Mouse (Mus musculus) liver, embryonic 13.5 days (tissue): ENCODE measurements around the gene Spdye4a. TPM values are rescaled to one million over a fixed set of nuclear protein-coding genes. Genes with fewer than 3 reads are reported as not detected.

ENCODE experiments used
- ATAC-seq: fragments of 200-750 bp; cut with Nextera tagmentation; 2 replicates; pipeline ENCODE4 v1.8.0; 2017; ENCODE audit warnings: low read depth, mild to moderate bottlenecking, moderate number of reproducible peaks, moderate library complexity
- DNase-seq: peaks from one replicate; pipeline ENCODE4 v3.0.0; 2022
- H3K27ac ChIP-seq: fragments of 300-500 bp; sonication (generic); 2 replicates; pipeline ENCODE4 v1.5.1; 2015; ENCODE audit warnings: moderate library complexity, mild to moderate bottlenecking, inconsistent platforms
- H3K27me3 ChIP-seq: fragments of 300-500 bp; sonication (generic); 2 replicates; pipeline ENCODE4 v1.6.1; 2015; ENCODE audit warnings: mild to moderate bottlenecking, inconsistent platforms
- H3K36me3 ChIP-seq: fragments of 300-500 bp; sonication (generic); 2 replicates; pipeline ENCODE4 v1.6.1; 2015; ENCODE audit warnings: mild to moderate bottlenecking, inconsistent platforms
- H3K4me1 ChIP-seq: fragments of 300-500 bp; sonication (generic); replicated peaks from 2 replicates; pipeline ENCODE4 v1.6.1; 2015; ENCODE audit warnings: inconsistent platforms
- H3K4me2 ChIP-seq: fragments of 300-500 bp; sonication (generic); 2 replicates; pipeline ENCODE4 v1.6.1; 2015; ENCODE audit warnings: inconsistent platforms, mild to moderate bottlenecking, moderate library complexity
- H3K4me3 ChIP-seq: fragments of 300-500 bp; sonication (generic); replicated peaks from 2 replicates; pipeline ENCODE4 v1.5.1; 2015; ENCODE audit warnings: mild to moderate bottlenecking, inconsistent platforms
- H3K9ac ChIP-seq: fragments of 300-500 bp; sonication (generic); 2 replicates; pipeline ENCODE4 v1.6.1; 2015; ENCODE audit warnings: mild to moderate bottlenecking, inconsistent platforms
- H3K9me3 ChIP-seq: fragments of 300-500 bp; sonication (generic); replicated peaks from 2 replicates; pipeline ENCODE4 v1.6.1; 2016; ENCODE audit warnings: inconsistent platforms
- WGBS: fragments of 180-500 bp; shearing (Covaris S2); methylation state at CpG from one replicate; pipeline ENCODE4 v1.1.7; 2015; ENCODE audit not compliant: insufficient replicate concordance; 5-methylcytosine and 5-hydroxymethylcytosine counted together
- polyA plus RNA-seq: library from polyadenylated mRNA; unstranded; fragments of >200 nt; fragmentation: Nextera tagmentation; extraction: Ambion mirVana; gene quantifications from 2 replicates; pipeline ENCODE4 v1.2.1, GENCODE M21; 2015

Spdye4a gene
- polyA plus RNA-seq, 1 experiment from 2014 or later: not detected

GRCm38 (mm10) chr5:143261636-143262035, 34.9 kb upstream of the Spdye4a start:
- H3K4me2 ChIP-seq: no peak overlapping the region
- peaks cover 24% of the 10 kb centered on the region for H3K27me3 ChIP-seq
- ATAC-seq (no peak), DNase-seq (no peak)
- H3K4me3 ChIP-seq: no peak overlapping the region
- H3K36me3 ChIP-seq: no peaks in the 10 kb centered on the region
- 72% methylated on average over 8 of the region's 8 CpGs for WGBS
- no peaks in the 10 kb centered on the region for H3K4me1 ChIP-seq
- no peak overlapping the region for H3K9ac ChIP-seq
- no peaks in the 10 kb centered on the region for H3K9me3 ChIP-seq
- no peak overlapping the region for H3K27ac ChIP-seq

- Histone ChIP-seq H3K9ac (no peak overlapping the region), H3K36me3 (no peaks in the 10 kb centered on the region), H3K27me3 (peaks cover 82% of the 10 kb centered on the region), H3K4me3 (no peak overlapping the region), H3K27ac (no peak overlapping the region), H3K9me3 (no peaks in the 10 kb centered on the region), H3K4me1 (peaks cover 11% of the 10 kb centered on the region), H3K4me2 (no peak overlapping the region)
- 57% methylated on average over 5 of the region's 5 CpGs for WGBS
- no peak for DNase-seq
- ATAC-seq: no peak
Measured at GRCm38 (mm10) chr5:143255802-143256201, 29.1 kb upstream of the Spdye4a start.

GRCm38 (mm10) chr5:143255131-143255519, 28.4 kb upstream of the Spdye4a start:
- H3K9me3 ChIP-seq: no peaks in the 10 kb centered on the region
- H3K27me3 ChIP-seq: peaks cover 86% of the 10 kb centered on the region
- H3K4me1 ChIP-seq: peaks cover 11% of the 10 kb centered on the region
- DNase-seq (no peak), ATAC-seq (no peak)
- H3K36me3 ChIP-seq: no peaks in the 10 kb centered on the region
- 10% methylated on average over 24 of the region's 24 CpGs for WGBS
- H3K27ac ChIP-seq: no peak overlapping the region
- H3K4me2 ChIP-seq: no peak overlapping the region
- no peak overlapping the region for H3K9ac ChIP-seq
- H3K4me3 ChIP-seq: no peak overlapping the region

GRCm38 (mm10) chr5:143254487-143255130, 27.9 kb upstream of the Spdye4a start:
- no peaks in the 10 kb centered on the region for H3K9me3 ChIP-seq
- H3K9ac ChIP-seq: no peak overlapping the region
- ATAC-seq (no peak), DNase-seq (no peak)
- H3K27me3 ChIP-seq: peaks cover 86% of the 10 kb centered on the region
- no peaks in the 10 kb centered on the region for H3K36me3 ChIP-seq
- 0 out of 2 replicates have a peak overlapping the region, but pooled peaks have one; percentile 1 for H3K4me3 ChIP-seq
- WGBS: 4% methylated on average over 66 of the region's 66 CpGs
- peaks cover 11% of the 10 kb centered on the region for H3K4me1 ChIP-seq
- H3K27ac ChIP-seq: no peak overlapping the region
- H3K4me2 ChIP-seq: no peak overlapping the region

GRCm38 (mm10) chr5:143253881-143254486, 27.3 kb upstream of the Spdye4a start:
- WGBS: 4% methylated on average over 81 of the region's 81 CpGs
- H3K4me2 ChIP-seq: peak overlapping the region; percentile 56
- no peak for DNase-seq
- H3K36me3 ChIP-seq: no peaks in the 10 kb centered on the region
- H3K27ac ChIP-seq: no peak overlapping the region
- H3K9ac ChIP-seq: no peak overlapping the region
- ATAC-seq: no peak
- H3K9me3 ChIP-seq: no peaks in the 10 kb centered on the region
- H3K27me3 ChIP-seq: peaks cover 86% of the 10 kb centered on the region
- peaks cover 11% of the 10 kb centered on the region for H3K4me1 ChIP-seq
- H3K4me3 ChIP-seq: peak overlapping the region; percentile 47

GRCm38 (mm10) chr5:143253186-143253880, 26.6 kb upstream of the Spdye4a start:
- Histone ChIP-seq H3K4me3 (peak overlapping the region; percentile 47), H3K27ac (no peak overlapping the region), H3K9ac (no peak overlapping the region), H3K36me3 (peaks cover 1% of the 10 kb centered on the region; the same call in 1 of the 2 replicates), H3K4me2 (peak overlapping the region; percentile 56), H3K9me3 (no peaks in the 10 kb centered on the region), H3K4me1 (peaks cover 11% of the 10 kb centered on the region), H3K27me3 (peaks cover 80% of the 10 kb centered on the region)
- DNase-seq: no peak
- WGBS: 5% methylated on average over 100 of the region's 103 CpGs
- 0 out of 2 replicates have a peak, but pooled peaks have one; percentile 10 for ATAC-seq

- Histone ChIP-seq H3K27ac (no peak overlapping the region), H3K9ac (no peak overlapping the region), H3K4me2 (peak overlapping the region; percentile 56), H3K4me3 (peak overlapping the region; percentile 47; the same call in 1 of the 2 replicates), H3K4me1 (peaks cover 11% of the 10 kb centered on the region), H3K27me3 (peaks cover 74% of the 10 kb centered on the region), H3K36me3 (peaks cover 7% of the 10 kb centered on the region; the same call in 1 of the 2 replicates), H3K9me3 (no peaks in the 10 kb centered on the region)
- WGBS: 11% methylated on average over 18 of the region's 18 CpGs
- DNase-seq: no peak
- ATAC-seq: no peak
Measured at GRCm38 (mm10) chr5:143252791-143253185, 26.1 kb upstream of the Spdye4a start.

- Histone ChIP-seq H3K4me3 (no peak overlapping the region), H3K4me1 (peaks cover 11% of the 10 kb centered on the region), H3K9me3 (no peaks in the 10 kb centered on the region), H3K27me3 (peaks cover 67% of the 10 kb centered on the region), H3K4me2 (no peak overlapping the region), H3K36me3 (peaks cover 11% of the 10 kb centered on the region; the same call in 1 of the 2 replicates), H3K9ac (no peak overlapping the region), H3K27ac (no peak overlapping the region)
- ATAC-seq (no peak), DNase-seq (no peak)
- 33% methylated on average over 6 of the region's 6 CpGs for WGBS
Measured at GRCm38 (mm10) chr5:143252039-143252438, 25.3 kb upstream of the Spdye4a start.

- Histone ChIP-seq H3K27me3 (no peaks in the 10 kb centered on the region), H3K4me1 (no peaks in the 10 kb centered on the region), H3K36me3 (peaks cover 78% of the 10 kb centered on the region), H3K9ac (no peak overlapping the region), H3K4me3 (no peak overlapping the region), H3K4me2 (no peak overlapping the region), H3K9me3 (no peaks in the 10 kb centered on the region), H3K27ac (no peak overlapping the region)
- ATAC-seq (no peak), DNase-seq (no peak)
- 90% methylated on average over 26 of the region's 26 CpGs for WGBS
Measured at GRCm38 (mm10) chr5:143244926-143245325, 18.2 kb upstream of the Spdye4a start.

- DNase-seq (no peak), ATAC-seq (no peak)
- H3K4me2 ChIP-seq: peak overlapping the region; percentile 80
- H3K9me3 ChIP-seq: no peaks in the 10 kb centered on the region
- H3K4me1 ChIP-seq: peaks cover 11% of the 10 kb centered on the region
- peak overlapping the region; percentile 83; the same call in 1 of the 2 replicates for H3K9ac ChIP-seq
- H3K4me3 ChIP-seq: peak overlapping the region; percentile 77
- 44% methylated on average over 9 of the region's 9 CpGs for WGBS
- no peak overlapping the region for H3K27ac ChIP-seq
- peaks cover 22% of the 10 kb centered on the region for H3K36me3 ChIP-seq
- H3K27me3 ChIP-seq: no peaks in the 10 kb centered on the region
Measured at GRCm38 (mm10) chr5:143236036-143236435, 9.3 kb upstream of the Spdye4a start.

- ATAC-seq (peak; percentile 93), DNase-seq (peak; percentile 79)
- peaks cover 11% of the 10 kb centered on the region for H3K4me1 ChIP-seq
- H3K27me3 ChIP-seq: no peaks in the 10 kb centered on the region
- peak within 1 kb of the TSS; percentile 80 for H3K4me2 ChIP-seq
- peaks cover 14% of the 10 kb centered on the region for H3K36me3 ChIP-seq
- no peaks in the 10 kb centered on the region for H3K9me3 ChIP-seq
- peak within 1 kb of the TSS; percentile 82 for H3K27ac ChIP-seq
- WGBS: 0% methylated on average over 58 of the region's 58 CpGs
- H3K9ac ChIP-seq: peak within 1 kb of the TSS; percentile 83
- peak within 1 kb of the TSS; percentile 77 for H3K4me3 ChIP-seq
Measured at GRCm38 (mm10) chr5:143235028-143235693, 8.5 kb upstream of the Spdye4a start, which contains the start of gene Zfp12. Gene Zfp12 (plus strand): TSS chr5:143235163.
